Mouse (Mus musculus) limb, embryonic 15.5 days (tissue): ENCODE measurements at regions not wholly inside any gene's neighbourhood (a gene's known extent, or its start where the extent isn't known, plus 50 kb on each side); places are given as distances from the start of the nearest gene placed in this dataset.

Experiments used
- ATAC-seq: fragments of 200-750 bp; cut with Nextera tagmentation; 2 replicates; pipeline ENCODE4 v1.8.0; 2017; ENCODE audit warnings: low read depth, moderate TSS enrichment; ENCODE audit not compliant: insufficient number of reproducible peaks, low FRiP score, low TSS enrichment
- H3K27ac ChIP-seq: fragments of 300-500 bp; sonication (generic); 2 replicates; pipeline ENCODE4 v1.5.1; 2015; ENCODE audit warnings: moderate library complexity, mild to moderate bottlenecking, inconsistent platforms
- H3K27me3 ChIP-seq: fragments of 300-500 bp; sonication (generic); 2 replicates; pipeline ENCODE4 v1.6.1; 2015; ENCODE audit warnings: inconsistent platforms
- H3K36me3 ChIP-seq: fragments of 300-500 bp; sonication (generic); 2 replicates; pipeline ENCODE4 v1.6.1; 2015; ENCODE audit warnings: inconsistent platforms
- H3K4me1 ChIP-seq: fragments of 300-500 bp; sonication (generic); 2 replicates; pipeline ENCODE4 v1.6.1; 2015; ENCODE audit warnings: inconsistent platforms
- H3K4me2 ChIP-seq: fragments of 300-500 bp; sonication (generic); 2 replicates; pipeline ENCODE4 v1.6.1; 2015; ENCODE audit warnings: mild to moderate bottlenecking, inconsistent platforms
- H3K4me3 ChIP-seq: fragments of 300-500 bp; sonication (generic); 2 replicates; pipeline ENCODE4 v1.5.1; 2015; ENCODE audit warnings: mild to moderate bottlenecking, inconsistent platforms
- H3K9ac ChIP-seq: fragments of 300-500 bp; sonication (generic); 2 replicates; pipeline ENCODE4 v1.6.1; 2015; ENCODE audit warnings: inconsistent platforms
- H3K9me3 ChIP-seq: fragments of 300-500 bp; sonication (generic); 2 replicates; pipeline ENCODE4 v1.6.1; 2016; ENCODE audit warnings: inconsistent platforms
- WGBS: fragments of 180-500 bp; shearing (Covaris S2); methylation state at CpG from one replicate; pipeline ENCODE4 v1.1.7; 2015; 5-methylcytosine and 5-hydroxymethylcytosine counted together

- Histone ChIP-seq H3K27ac (no peak overlapping the region), H3K9me3 (no peaks in the 10 kb centered on the region), H3K4me2 (no peak overlapping the region), H3K27me3 (no peaks in the 10 kb centered on the region), H3K36me3 (no peaks in the 10 kb centered on the region), H3K4me3 (no peak overlapping the region), H3K9ac (no peak overlapping the region), H3K4me1 (0 out of 2 replicates have a peak, but pooled peaks cover 3% of the 10 kb centered on the region)
- no peak for ATAC-seq
- WGBS, result 88% methylated on average over 3 of the region's 3 CpGs
Measured at GRCm38 (mm10) chr16:20810322-20810721, 76.0 kb upstream of the Thpo start.

DNA sequence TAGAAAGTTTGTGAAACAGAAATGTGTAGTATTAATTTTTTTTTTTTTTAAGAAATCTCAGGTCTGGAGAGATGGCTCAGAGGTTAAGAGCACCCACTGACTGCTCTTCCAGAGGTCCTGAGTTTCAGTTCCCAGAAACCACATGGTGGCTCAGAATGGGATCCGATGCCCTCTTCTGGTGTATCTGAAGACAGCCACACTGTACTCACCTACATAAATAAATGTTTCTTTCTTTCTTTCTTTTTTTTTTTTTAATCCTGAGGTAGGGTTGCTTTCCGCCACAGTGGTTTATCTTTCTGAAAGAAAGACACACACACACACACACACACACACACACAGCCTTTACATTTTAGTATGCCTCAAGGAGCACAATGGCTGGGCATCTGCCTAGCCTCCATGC, 74.0 kb upstream of the Thpo start:
- WGBS, result 89% methylated on average over 2 of the region's 2 CpGs
- Histone ChIP-seq H3K9me3 (no peaks in the 10 kb centered on the region), H3K4me3 (no peak overlapping the region), H3K4me2 (no peak overlapping the region), H3K9ac (no peak overlapping the region), H3K27me3 (no peaks in the 10 kb centered on the region), H3K27ac (no peak overlapping the region), H3K4me1 (peaks cover 22% of the 10 kb centered on the region), H3K36me3 (no peaks in the 10 kb centered on the region)
- no peak for ATAC-seq

DNA sequence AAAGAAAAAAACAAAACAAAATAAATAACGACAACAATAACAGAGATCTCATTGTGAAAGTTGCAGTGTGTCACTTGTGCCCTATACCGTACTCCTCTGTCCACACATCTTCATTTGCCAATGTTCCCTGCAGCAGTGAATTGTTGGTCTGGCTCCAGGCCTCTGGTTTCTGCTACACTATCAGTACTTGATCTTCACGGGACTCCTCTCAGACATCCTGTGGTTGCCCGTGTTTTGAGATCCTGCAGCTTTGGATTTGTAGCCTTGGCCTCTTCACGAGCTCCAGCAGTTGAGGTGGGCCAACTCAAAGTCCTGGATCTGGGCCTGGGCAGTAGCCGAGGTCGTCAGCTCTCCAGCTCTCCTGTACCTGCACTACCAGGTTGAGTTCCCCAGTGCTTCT, 72.4 kb upstream of the Thpo start:
- ATAC-seq, result no peak
- no peak overlapping the region for H3K9ac ChIP-seq
- WGBS, result 83% methylated on average over 7 of the region's 7 CpGs
- H3K9me3 ChIP-seq, result no peaks in the 10 kb centered on the region
- H3K27ac ChIP-seq, result no peak overlapping the region
- no peak overlapping the region for H3K4me3 ChIP-seq
- H3K36me3 ChIP-seq, result no peaks in the 10 kb centered on the region
- peaks cover 28% of the 10 kb centered on the region for H3K4me1 ChIP-seq
- H3K27me3 ChIP-seq, result no peaks in the 10 kb centered on the region
- H3K4me2 ChIP-seq, result no peak overlapping the region

GRCm38 (mm10) chr16:20805793-20806192, 71.5 kb upstream of the Thpo start:
- Histone ChIP-seq H3K9me3 (no peaks in the 10 kb centered on the region), H3K36me3 (no peaks in the 10 kb centered on the region), H3K27me3 (no peaks in the 10 kb centered on the region), H3K9ac (no peak overlapping the region), H3K4me3 (no peak overlapping the region), H3K27ac (no peak overlapping the region), H3K4me1 (peaks cover 28% of the 10 kb centered on the region), H3K4me2 (no peak overlapping the region)
- 71% methylated on average over 6 of the region's 6 CpGs for WGBS
- no peak for ATAC-seq

DNA sequence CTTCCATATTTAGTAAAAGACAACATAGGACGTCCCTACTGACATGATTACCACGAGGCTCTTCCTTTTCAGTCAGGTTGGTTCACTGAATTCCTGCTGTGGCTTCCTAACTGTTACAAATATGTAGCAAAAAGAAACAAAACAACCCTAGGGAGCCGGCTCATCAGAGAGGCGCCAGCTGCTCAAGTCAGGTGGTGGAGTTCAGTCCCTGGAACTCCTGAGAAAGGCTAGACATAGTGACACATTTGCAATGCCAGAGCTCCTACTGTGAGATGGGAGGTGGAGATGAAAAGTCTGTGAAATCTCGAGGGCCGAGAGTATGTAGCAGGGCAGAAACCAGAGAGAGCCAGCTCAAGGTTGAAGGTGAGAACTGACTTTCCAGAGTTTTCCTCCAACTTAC, 70.8 kb upstream of the Thpo start:
- H3K9ac ChIP-seq, result no peak overlapping the region
- no peaks in the 10 kb centered on the region for H3K27me3 ChIP-seq
- H3K4me2 ChIP-seq, result peak overlapping the region; percentile 61
- H3K9me3 ChIP-seq, result no peaks in the 10 kb centered on the region
- no peaks in the 10 kb centered on the region for H3K36me3 ChIP-seq
- WGBS, result 24% methylated on average over 6 of the region's 6 CpGs
- H3K4me3 ChIP-seq, result peak overlapping the region; percentile 36; the same call in 1 of the 2 replicates
- ATAC-seq, result no peak
- no peak overlapping the region for H3K27ac ChIP-seq
- H3K4me1 ChIP-seq, result peaks cover 28% of the 10 kb centered on the region

DNA sequence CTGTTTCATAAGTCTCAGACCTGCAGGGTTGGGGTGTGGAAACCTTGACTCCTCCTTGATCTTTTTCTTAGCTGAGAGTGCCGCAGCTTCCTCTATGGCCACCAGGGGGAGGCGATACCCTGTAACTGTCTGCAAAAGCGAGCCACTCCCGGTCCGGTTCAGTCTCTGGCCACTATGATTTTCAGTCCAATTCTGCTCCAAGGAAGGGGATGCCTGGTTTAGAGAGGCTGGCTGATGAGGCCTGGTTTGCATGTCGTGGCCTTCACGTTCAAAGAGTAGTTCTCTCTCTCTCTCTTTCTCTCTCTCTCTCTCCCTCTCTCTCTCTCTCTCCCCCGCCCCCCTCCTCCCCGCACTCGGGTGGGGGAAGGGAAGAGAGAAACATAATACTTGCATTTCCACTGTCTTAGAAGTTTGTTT, 70.3 kb upstream of the Thpo start:
- Histone ChIP-seq H3K27me3 (no peaks in the 10 kb centered on the region), H3K9ac (no peak overlapping the region), H3K9me3 (no peaks in the 10 kb centered on the region), H3K4me3 (peak overlapping the region; percentile 36), H3K36me3 (no peaks in the 10 kb centered on the region), H3K27ac (no peak overlapping the region; the same call in 1 of the 2 replicates), H3K4me1 (peaks cover 28% of the 10 kb centered on the region), H3K4me2 (peak overlapping the region; percentile 61)
- peak; percentile 53; the same call in 1 of the 2 replicates for ATAC-seq
- WGBS, result 3% methylated on average over 9 of the region's 10 CpGs

DNA sequence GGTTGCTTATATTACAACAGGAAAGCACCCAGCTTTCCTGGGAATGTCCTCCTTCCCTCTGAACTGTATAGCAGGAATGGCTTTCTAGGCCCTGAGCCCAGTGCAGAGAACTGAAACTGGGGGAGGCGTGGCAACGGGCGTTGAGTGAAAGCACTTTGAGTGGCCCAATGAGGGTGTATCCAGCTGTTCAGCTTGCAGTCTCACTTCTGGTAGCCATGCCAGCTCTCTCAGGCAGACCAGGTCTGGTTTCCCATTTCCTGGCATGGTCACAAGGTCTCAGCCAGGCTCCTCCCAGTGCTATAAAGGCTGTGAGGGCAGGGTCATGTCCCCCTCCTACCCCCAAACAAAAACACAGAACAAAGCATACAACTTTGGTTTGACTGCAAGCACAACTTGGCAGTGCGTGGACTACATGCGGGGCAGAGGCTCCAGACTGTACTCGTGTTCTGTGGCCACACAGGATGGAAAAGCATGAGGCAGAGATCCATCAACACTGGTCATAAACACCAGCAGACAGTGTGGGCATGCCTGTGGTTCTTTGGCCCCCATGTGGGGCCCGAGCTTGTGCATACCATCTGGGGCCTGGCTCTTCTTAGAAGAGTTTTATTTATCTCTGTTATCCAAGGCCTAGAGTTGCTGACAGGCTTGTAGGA, 69.1 kb upstream of the Thpo start:
- H3K4me1 ChIP-seq, result peaks cover 28% of the 10 kb centered on the region
- no peaks in the 10 kb centered on the region for H3K36me3 ChIP-seq
- H3K9me3 ChIP-seq, result no peaks in the 10 kb centered on the region
- ATAC-seq, result peak; percentile 30; the same call in 1 of the 2 replicates
- peak overlapping the region; percentile 64; the same call in 1 of the 2 replicates for H3K27ac ChIP-seq
- H3K4me3 ChIP-seq, result no peak overlapping the region
- no peak overlapping the region for H3K9ac ChIP-seq
- no peaks in the 10 kb centered on the region for H3K27me3 ChIP-seq
- WGBS, result 44% methylated on average over 7 of the region's 7 CpGs
- H3K4me2 ChIP-seq, result no peak overlapping the region

DNA sequence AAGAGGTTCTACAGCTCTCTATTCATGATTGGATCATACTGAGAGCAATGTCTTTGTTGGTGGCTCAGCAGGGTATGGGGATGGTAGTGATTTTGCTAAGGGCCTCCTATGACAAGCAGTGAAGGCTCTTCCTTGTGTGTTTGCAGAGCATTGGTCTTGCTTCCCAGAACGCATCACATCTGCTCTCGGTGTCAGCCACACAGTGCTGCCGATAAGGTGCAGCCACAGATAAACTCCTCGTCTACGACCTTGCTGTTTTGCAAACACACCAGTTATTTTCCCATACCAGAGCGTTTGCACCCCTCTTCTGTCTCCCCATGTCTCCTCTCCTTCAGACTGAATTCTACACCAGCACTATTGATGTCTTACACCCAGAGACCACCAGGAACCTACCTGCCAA, 68.4 kb upstream of the Thpo start:
- Histone ChIP-seq H3K9me3 (no peaks in the 10 kb centered on the region), H3K4me3 (no peak overlapping the region), H3K4me2 (no peak overlapping the region), H3K4me1 (peaks cover 28% of the 10 kb centered on the region), H3K27ac (peak overlapping the region; percentile 64; the same call in 1 of the 2 replicates), H3K27me3 (no peaks in the 10 kb centered on the region), H3K36me3 (no peaks in the 10 kb centered on the region), H3K9ac (no peak overlapping the region)
- no peak for ATAC-seq
- 75% methylated on average over 6 of the region's 6 CpGs for WGBS

GRCm38 (mm10) chr16:20800038-20800437, 65.7 kb upstream of the Thpo start:
- H3K27ac ChIP-seq, result no peak overlapping the region
- H3K27me3 ChIP-seq, result no peaks in the 10 kb centered on the region
- ATAC-seq, result no peak
- no peak overlapping the region for H3K4me2 ChIP-seq
- no peak overlapping the region for H3K9ac ChIP-seq
- H3K4me1 ChIP-seq, result peaks cover 23% of the 10 kb centered on the region
- no peaks in the 10 kb centered on the region for H3K36me3 ChIP-seq
- WGBS, result 86% methylated on average over 3 of the region's 3 CpGs
- no peaks in the 10 kb centered on the region for H3K9me3 ChIP-seq
- no peak overlapping the region for H3K4me3 ChIP-seq

DNA sequence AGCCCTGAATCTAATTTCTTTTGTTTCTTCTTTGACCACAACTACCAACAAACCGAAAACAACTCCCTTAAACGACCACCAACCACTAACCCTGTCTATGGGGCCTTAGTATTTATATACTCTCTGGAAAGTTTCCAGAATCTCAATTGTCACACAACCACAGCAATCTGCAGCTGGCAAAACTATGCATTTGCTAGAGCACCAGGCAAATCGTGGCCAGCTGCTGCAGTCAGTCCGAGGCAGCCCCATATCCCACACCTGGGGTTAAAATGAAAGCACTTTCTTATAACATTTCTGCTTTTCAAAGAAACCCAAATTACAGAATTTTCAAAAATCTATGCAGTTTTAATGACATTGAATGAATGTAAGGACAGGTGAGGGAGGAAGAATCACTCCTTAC, 63.8 kb upstream of the Thpo start:
- H3K27ac ChIP-seq, result no peak overlapping the region
- H3K4me1 ChIP-seq, result peaks cover 5% of the 10 kb centered on the region
- H3K4me3 ChIP-seq, result no peak overlapping the region
- no peak overlapping the region for H3K4me2 ChIP-seq
- no peak overlapping the region for H3K9ac ChIP-seq
- no peak for ATAC-seq
- no peaks in the 10 kb centered on the region for H3K36me3 ChIP-seq
- WGBS, result 36% methylated on average over 4 of the region's 4 CpGs
- H3K9me3 ChIP-seq, result no peaks in the 10 kb centered on the region
- no peaks in the 10 kb centered on the region for H3K27me3 ChIP-seq

- H3K27me3 ChIP-seq, result no peaks in the 10 kb centered on the region
- no peak overlapping the region for H3K4me3 ChIP-seq
- 43% methylated on average over 1 of the region's 1 CpGs for WGBS
Measured at GRCm38 (mm10) chr16:20794721-20795120, 60.4 kb upstream of the Thpo start.

More at GRCm38 (mm10) chr16:20794721-20795120, 60.4 kb upstream of the Thpo start:
- Histone ChIP-seq H3K9me3 (no peaks in the 10 kb centered on the region), H3K9ac (no peak overlapping the region), H3K4me1 (no peaks in the 10 kb centered on the region), H3K36me3 (no peaks in the 10 kb centered on the region), H3K27ac (no peak overlapping the region), H3K4me2 (no peak overlapping the region)
- no peak for ATAC-seq
